Mouse (Mus musculus): ENCODE results near the gene Clk1. TPM values are rescaled to one million over a fixed set of nuclear protein-coding genes. Genes with fewer than 3 reads are reported as not detected.

Clk1 gene
- total and polyA plus RNA-seq, 2 experiments from 2014 or later, result 86.0 to 143 TPM

GRCm38 (mm10) chr1:58454316-58454715 is 30.4 kb upstream of the Clk1 start:
- WGBS, result 95% methylated on average over 6 of the region's 6 CpGs
- no peak for DNase-seq

GRCm38 (mm10) chr1:58448396-58448795 is 24.5 kb upstream of the Clk1 start:
- DNase-seq (no peak), ATAC-seq (no peak)
- Histone ChIP-seq H3K9me3 (ENCODE audit: low read length) (no peaks in the 10 kb centered on the region), H3K4me1 (ENCODE audit: insufficient read depth) (peaks cover 10% of the 10 kb centered on the region; the same call in 1 of the 2 replicates), H3K36me3 (ENCODE audit: insufficient read depth) (peaks cover 31% of the 10 kb centered on the region), H3K27ac (ENCODE audit: low read depth, low read length) (no peak overlapping the region), H3K4me2 (ENCODE audit: low read depth) (no peak overlapping the region), H3K4me3 (ENCODE audit: low read depth, low read length) (no peak overlapping the region), H3K9ac (no peak overlapping the region), H3K27me3 (ENCODE audit: insufficient read depth, low read length) (no peaks in the 10 kb centered on the region)
- TF ChIP-seq CTCF (IDR thresholded peaks at IDR 0.05; ENCODE audit: low read depth), result no peak
- 93% methylated on average over 7 of the region's 7 CpGs for WGBS

More at GRCm38 (mm10) chr1:58454316-58454715, 30.4 kb upstream of the Clk1 start:
- no peaks in the 10 kb centered on the region for H3K9me3 ChIP-seq (ENCODE audit: low read length)
- H3K27ac ChIP-seq (ENCODE audit: low read depth, low read length), result no peak overlapping the region
- ATAC-seq, result no peak
- H3K4me2 ChIP-seq (ENCODE audit: low read depth), result no peak overlapping the region
- no peaks in the 10 kb centered on the region for H3K27me3 ChIP-seq (ENCODE audit: insufficient read depth, low read length)
- H3K4me1 ChIP-seq (ENCODE audit: insufficient read depth), result no peaks in the 10 kb centered on the region
- TF ChIP-seq CTCF (IDR thresholded peaks at IDR 0.05; ENCODE audit: low read depth), result no peak
- no peak overlapping the region for H3K4me3 ChIP-seq (ENCODE audit: low read depth, low read length)
- peaks cover 70% of the 10 kb centered on the region for H3K36me3 ChIP-seq (ENCODE audit: insufficient read depth)
- no peak overlapping the region for H3K9ac ChIP-seq

GRCm38 (mm10) chr1:58447766-58448165 is 23.9 kb upstream of the Clk1 start:
- Histone ChIP-seq H3K4me3 (ENCODE audit: low read depth, low read length) (no peak overlapping the region), H3K4me2 (ENCODE audit: low read depth) (no peak overlapping the region), H3K36me3 (ENCODE audit: insufficient read depth) (peaks cover 25% of the 10 kb centered on the region), H3K4me1 (ENCODE audit: insufficient read depth) (peaks cover 10% of the 10 kb centered on the region; the same call in 1 of the 2 replicates), H3K27me3 (ENCODE audit: insufficient read depth, low read length) (no peaks in the 10 kb centered on the region), H3K9me3 (ENCODE audit: low read length) (no peaks in the 10 kb centered on the region), H3K9ac (no peak overlapping the region), H3K27ac (ENCODE audit: low read depth, low read length) (no peak overlapping the region)
- 93% methylated on average over 7 of the region's 7 CpGs for WGBS
- DNase-seq (no peak), ATAC-seq (no peak)
- no peak for TF ChIP-seq CTCF (IDR thresholded peaks at IDR 0.05; ENCODE audit: low read depth)

DNA sequence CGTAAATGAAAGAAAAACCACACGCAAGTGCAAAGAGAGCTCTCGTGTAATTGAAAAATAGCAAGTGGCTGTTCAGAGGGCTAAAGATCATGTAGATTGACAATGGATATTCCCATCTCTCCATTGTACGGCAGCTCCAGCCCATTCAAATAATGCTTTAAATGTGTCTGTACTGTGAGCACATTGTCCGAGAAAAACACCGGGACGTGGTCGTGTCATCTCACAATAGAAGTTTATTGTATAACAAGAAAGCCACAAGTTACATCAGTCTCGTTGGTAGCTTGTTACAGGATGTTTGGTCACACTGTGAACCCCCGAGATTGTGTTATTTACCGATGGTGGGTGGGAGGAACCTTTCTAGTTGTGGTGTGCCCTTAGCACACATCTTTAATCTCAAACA is 22.0 kb upstream of the Clk1 start:
- no peak for DNase-seq
- peak overlapping the region; percentile 86 for H3K9ac ChIP-seq
- no peak for TF ChIP-seq CTCF (IDR thresholded peaks at IDR 0.05; ENCODE audit: low read depth)
- peak overlapping the region; percentile 95 for H3K27ac ChIP-seq (ENCODE audit: low read depth, low read length)
- peaks cover 12% of the 10 kb centered on the region for H3K36me3 ChIP-seq (ENCODE audit: insufficient read depth)
- no peak for ATAC-seq
- H3K27me3 ChIP-seq (ENCODE audit: insufficient read depth, low read length), result no peaks in the 10 kb centered on the region
- H3K4me3 ChIP-seq (ENCODE audit: low read depth, low read length), result peak overlapping the region; percentile 67
- 3% methylated on average over 11 of the region's 11 CpGs for WGBS
- H3K9me3 ChIP-seq (ENCODE audit: low read length), result no peaks in the 10 kb centered on the region
- H3K4me2 ChIP-seq (ENCODE audit: low read depth), result peak overlapping the region; percentile 61
- H3K4me1 ChIP-seq (ENCODE audit: insufficient read depth), result peaks cover 10% of the 10 kb centered on the region; the same call in 1 of the 2 replicates

DNA sequence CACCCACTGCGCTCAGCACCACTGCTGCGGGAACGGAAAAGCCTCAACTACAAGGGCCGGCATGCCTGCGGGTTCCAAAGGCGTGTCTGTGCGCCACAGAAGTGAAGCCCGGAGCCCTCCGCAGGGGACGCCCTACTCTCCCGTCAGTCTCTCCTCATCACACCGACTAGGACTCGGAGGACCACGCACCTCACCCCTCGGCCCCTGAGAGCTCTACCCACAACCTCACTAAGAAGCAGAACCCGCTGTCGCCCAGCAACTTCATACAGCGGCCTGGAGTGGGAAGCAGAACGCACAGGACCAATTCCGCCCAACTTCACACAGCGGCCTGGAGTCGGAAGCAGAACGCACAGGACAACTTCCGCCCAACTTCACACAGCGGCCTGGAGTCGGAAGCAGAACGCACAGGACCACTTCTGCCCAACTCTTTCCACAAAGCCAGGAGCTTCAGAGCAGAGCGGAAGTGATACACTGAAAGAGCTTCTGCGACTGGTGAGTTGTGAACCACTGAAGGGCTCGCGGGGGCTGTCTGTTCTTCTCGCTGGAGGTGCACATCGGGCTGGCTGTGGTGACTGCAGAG is 21.4 kb upstream of the Clk1 start, which contains the start of the genes Nif3l1 and Ppil3:
Gene Nif3l1 (plus strand): TSS at position 9 of the 580 bp plus-strand sequence.
Gene Ppil3 (minus strand): TSS at position 344 of the 580 bp plus-strand sequence.
- Histone ChIP-seq H3K4me1 (ENCODE audit: insufficient read depth) (peaks cover 10% of the 10 kb centered on the region; the same call in 1 of the 2 replicates), H3K9ac (peak within 1 kb of the TSS; percentile 86), H3K27ac (ENCODE audit: low read depth, low read length) (peak within 1 kb of the TSS; percentile 95), H3K9me3 (ENCODE audit: low read length) (no peaks in the 10 kb centered on the region), H3K4me3 (ENCODE audit: low read depth, low read length) (peak within 1 kb of the TSS; percentile 67), H3K27me3 (ENCODE audit: insufficient read depth, low read length) (no peaks in the 10 kb centered on the region), H3K4me2 (ENCODE audit: low read depth) (peak within 1 kb of the TSS; percentile 61), H3K36me3 (ENCODE audit: insufficient read depth) (peaks cover 6% of the 10 kb centered on the region)
- peak; percentile 94 for DNase-seq
- peak; percentile 50 for TF ChIP-seq CTCF (IDR thresholded peaks at IDR 0.05; ENCODE audit: low read depth)
- ATAC-seq, result peak; percentile 98
- 2% methylated on average over 33 of the region's 33 CpGs for WGBS

DNA sequence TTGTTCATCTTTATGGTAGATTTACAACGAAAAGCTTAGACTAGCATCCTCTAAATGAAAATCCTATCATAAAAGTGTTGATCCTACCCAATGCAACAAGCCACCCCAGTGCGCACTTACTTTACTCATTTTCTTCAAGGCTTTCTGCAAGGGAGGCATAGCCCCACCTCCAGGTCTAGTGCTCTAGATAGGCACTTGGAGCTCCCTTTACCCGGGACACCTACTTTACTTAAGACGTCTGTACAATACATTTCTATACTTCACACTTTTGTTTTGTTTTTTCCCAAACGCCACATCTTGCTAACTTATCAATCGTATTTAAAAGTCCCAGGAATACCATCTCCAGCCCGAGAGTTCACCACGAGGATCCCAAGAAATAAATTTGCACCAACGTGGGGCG is 20.8 kb upstream of the Clk1 start:
- WGBS, result 11% methylated on average over 10 of the region's 10 CpGs
- Histone ChIP-seq H3K27ac (ENCODE audit: low read depth, low read length) (peak overlapping the region; percentile 95), H3K9ac (peak overlapping the region; percentile 86), H3K27me3 (ENCODE audit: insufficient read depth, low read length) (no peaks in the 10 kb centered on the region), H3K4me1 (ENCODE audit: insufficient read depth) (peaks cover 10% of the 10 kb centered on the region; the same call in 1 of the 2 replicates), H3K36me3 (ENCODE audit: insufficient read depth) (peaks cover 7% of the 10 kb centered on the region), H3K4me2 (ENCODE audit: low read depth) (peak overlapping the region; percentile 61), H3K4me3 (ENCODE audit: low read depth, low read length) (peak overlapping the region; percentile 67), H3K9me3 (ENCODE audit: low read length) (no peaks in the 10 kb centered on the region)
- TF ChIP-seq CTCF (IDR thresholded peaks at IDR 0.05; ENCODE audit: low read depth), result no peak
- ATAC-seq (no peak), DNase-seq (no peak)

DNA sequence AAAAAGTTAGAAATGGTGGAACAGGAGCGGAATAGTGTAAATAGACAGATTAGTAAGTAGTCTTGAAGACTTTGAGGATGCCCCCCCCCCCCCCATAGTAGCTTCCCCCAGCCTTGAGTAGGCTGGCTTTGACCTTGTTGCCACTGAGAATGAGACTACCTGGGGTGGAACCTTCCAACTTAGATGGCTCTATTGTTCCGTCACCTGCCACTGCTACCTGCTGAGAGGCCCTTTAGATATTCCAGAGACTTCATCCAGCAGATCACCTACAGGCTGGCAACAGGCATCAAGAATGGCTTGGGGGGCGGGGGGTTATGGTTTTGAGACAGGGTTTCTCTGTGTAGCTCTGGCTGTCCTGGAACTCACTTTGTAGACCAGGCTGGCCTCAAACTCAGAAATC is 685 bp upstream of the Clk1 start:
- H3K4me2 ChIP-seq (ENCODE audit: low read depth), result no peak overlapping the region; the same call in 1 of the 2 replicates
- DNase-seq, result no peak
- no peak for ATAC-seq
- H3K36me3 ChIP-seq (ENCODE audit: insufficient read depth), result peaks cover 15% of the 10 kb centered on the region
- no peak for TF ChIP-seq CTCF (IDR thresholded peaks at IDR 0.05; ENCODE audit: low read depth)
- no peaks in the 10 kb centered on the region for H3K27me3 ChIP-seq (ENCODE audit: insufficient read depth, low read length)
- WGBS, result 90% methylated on average over 3 of the region's 3 CpGs
- H3K4me3 ChIP-seq (ENCODE audit: low read depth, low read length), result no peak overlapping the region
- H3K9ac ChIP-seq, result no peak overlapping the region
- H3K4me1 ChIP-seq (ENCODE audit: insufficient read depth), result peaks cover 7% of the 10 kb centered on the region
- no peaks in the 10 kb centered on the region for H3K9me3 ChIP-seq (ENCODE audit: low read length)
- no peak overlapping the region for H3K27ac ChIP-seq (ENCODE audit: low read depth, low read length)
